Mouse (Mus musculus) MEL (cell line): ENCODE measurements around the gene Sdha. TPM values are rescaled to one million over a fixed set of nuclear protein-coding genes. Genes with fewer than 3 reads are reported as not detected.

Experiments
- DNase-seq: peaks from one replicate; pipeline ENCODE4 v3.0.0; 2011; ENCODE audit warnings: low read depth, low spot score
- H3K27ac ChIP-seq: 2 replicates; pipeline ENCODE4 v1.5.1; 2012; ENCODE audit warnings: low read depth, mild to moderate bottlenecking, control low read depth, low read length, moderate library complexity; ENCODE audit not compliant: control insufficient read depth
- H3K27me3 ChIP-seq, 2 experiments: fragments of 150-350 bp in 1 of 2; sonication (generic) in 1 of 2; 2 replicates each; pipeline ENCODE4 v1.6.1; 2012; ENCODE audit warnings: low read length in 2 of 2, mild to moderate bottlenecking in 2 of 2, improper control_type of control experiment in 1 of 2, moderate library complexity in 1 of 2; ENCODE audit not compliant: insufficient read depth in 2 of 2, control insufficient read depth in 1 of 2
- H3K36me3 ChIP-seq, 2 experiments: 2 replicates each; pipeline ENCODE4 v1.6.1; 2012 to 2014; ENCODE audit warnings: low read length in 2 of 2, improper control_type of control experiment in 1 of 2, inconsistent platforms in 1 of 2, mild to moderate bottlenecking in 1 of 2; ENCODE audit not compliant: insufficient read depth in 2 of 2, control insufficient read depth in 1 of 2
- H3K4me1 ChIP-seq, 2 experiments: fragments of 150-350 bp in 1 of 2; sonication (generic) in 1 of 2; 2 replicates each; pipeline ENCODE4 v1.6.1; 2012; ENCODE audit warnings: low read length in 2 of 2, improper control_type of control experiment in 1 of 2, mild to moderate bottlenecking in 1 of 2; ENCODE audit not compliant: insufficient read depth in 2 of 2, control insufficient read depth in 1 of 2
- H3K4me3 ChIP-seq, 2 experiments: fragments of 150-350 bp in 1 of 2; sonication (generic) in 1 of 2; 2 replicates each; pipeline ENCODE4 v1.5.1; 2012; ENCODE audit warnings: low read depth in 2 of 2, low read length in 2 of 2, mild to moderate bottlenecking in 2 of 2, moderate library complexity in 2 of 2, control low read depth in 1 of 2, improper control_type of control experiment in 1 of 2; ENCODE audit not compliant: control insufficient read depth in 1 of 2, insufficient read depth in 1 of 2
- H3K79me2 ChIP-seq: 2 replicates; pipeline ENCODE4 v1.6.1; 2012; ENCODE audit warnings: mild to moderate bottlenecking, low read length, moderate library complexity; ENCODE audit not compliant: control insufficient read depth, poor library complexity, insufficient read depth
- H3K9ac ChIP-seq: 2 replicates; pipeline ENCODE4 v1.6.1; 2012; ENCODE audit warnings: low read depth, mild to moderate bottlenecking, control low read depth, low read length, moderate library complexity; ENCODE audit not compliant: control insufficient read depth, poor library complexity, severe bottlenecking
- H3K9me3 ChIP-seq: fragments of 150-350 bp; sonication (generic); replicated peaks from 2 replicates; pipeline ENCODE4 v1.6.1; 2012; ENCODE audit warnings: mild to moderate bottlenecking, low read length, improper control_type of control experiment, moderate library complexity; ENCODE audit not compliant: insufficient read depth
- BHLHE40 ChIP-seq: IDR thresholded peaks from 2 replicates; pipeline ENCODE4 v1.6.1; 2012; ENCODE audit warnings: low read depth, mild to moderate bottlenecking, inconsistent platforms, low read length, improper control_type of control experiment, borderline replicate concordance
- CHD1 ChIP-seq: IDR thresholded peaks from 2 replicates; pipeline ENCODE4 v1.6.1; 2012; ENCODE audit warnings: low read depth, mild to moderate bottlenecking, inconsistent platforms, low read length, improper control_type of control experiment
- CTCF ChIP-seq, 3 experiments: IDR thresholded peaks in 2 of 3; conservative IDR thresholded peaks in 1 of 3; 2 replicates each; pipeline ENCODE4 v1.5.1; 2011 to 2012; ENCODE audit warnings: low read length in 3 of 3, low read depth in 2 of 3, mild to moderate bottlenecking in 2 of 3, improper control_type of control experiment in 1 of 3, inconsistent platforms in 1 of 3, mixed read lengths in 1 of 3, moderate library complexity in 1 of 3; ENCODE audit not compliant: control insufficient read depth in 1 of 3, insufficient read depth in 1 of 3, poor library complexity in 1 of 3, severe bottlenecking in 1 of 3
- EP300 ChIP-seq, 2 experiments: IDR thresholded peaks; 2 replicates each; pipeline ENCODE4 v1.6.1; 2011; ENCODE audit warnings: improper control_type of control experiment in 2 of 2, low read length in 2 of 2, low read depth in 1 of 2, mild to moderate bottlenecking in 1 of 2
- HCFC1 ChIP-seq: IDR thresholded peaks from 2 replicates; pipeline ENCODE4 v1.6.1; 2012; ENCODE audit warnings: low read depth, mild to moderate bottlenecking, inconsistent platforms, low read length, improper control_type of control experiment, moderate library complexity
- JUND ChIP-seq: IDR thresholded peaks from 2 replicates; pipeline ENCODE4 v1.6.1; 2011; ENCODE audit warnings: low read depth, mild to moderate bottlenecking, improper control_type of control experiment, low read length
- POLR2AphosphoS5 ChIP-seq: IDR thresholded peaks from 2 replicates; pipeline ENCODE4 v1.6.1; 2012; ENCODE audit warnings: low read depth, borderline replicate concordance, mild to moderate bottlenecking, inconsistent platforms, low read length, moderate library complexity, mixed read lengths
- RAD21 ChIP-seq: IDR thresholded peaks from 2 replicates; pipeline ENCODE4 v1.6.1; 2011; ENCODE audit warnings: mild to moderate bottlenecking, low read depth, low read length, improper control_type of control experiment
- SIN3A ChIP-seq: IDR thresholded peaks from 2 replicates; pipeline ENCODE4 v1.6.1; 2012; ENCODE audit warnings: low read length, improper control_type of control experiment, inconsistent platforms
- SMC3 ChIP-seq: IDR thresholded peaks from 2 replicates; pipeline ENCODE4 v1.6.1; 2011; ENCODE audit warnings: low read depth, low read length, improper control_type of control experiment
- ZC3H11A ChIP-seq: IDR thresholded peaks from 2 replicates; pipeline ENCODE4 v1.6.1; 2012; ENCODE audit warnings: low read depth, mild to moderate bottlenecking, inconsistent platforms, low read length, improper control_type of control experiment
- ZNF384 ChIP-seq: IDR thresholded peaks from 2 replicates; pipeline ENCODE4 v1.6.1; 2012; ENCODE audit warnings: low read depth, mild to moderate bottlenecking, inconsistent platforms, low read length, improper control_type of control experiment
- polyA plus RNA-seq, 2 experiments: library from polyadenylated mRNA; stranded (reverse) in 1 of 2; unstranded in 1 of 2; fragments of >175 nt in 1 of 2; fragments of >200 nt in 1 of 2; gene quantifications; 2 replicates each; pipeline versions ENCODE4 v1.2.1 to v1.2.4; 2012; ENCODE audit warnings: low replicate concordance in 2 of 2, low read depth in 1 of 2; ENCODE audit not compliant: insufficient read length in 2 of 2, insufficient read depth in 1 of 2, missing spikeins in 1 of 2
- total RNA-seq: library from RNA; depleted of rRNA; stranded (reverse); fragments of 300-350 nt; gene quantifications from 2 replicates; pipeline ENCODE4 v1.2.3, GENCODE M21; 2012

Gene Sdha
- total and polyA plus RNA-seq, 3 experiments: 68.6 to 214 (median 145) TPM

DNA sequence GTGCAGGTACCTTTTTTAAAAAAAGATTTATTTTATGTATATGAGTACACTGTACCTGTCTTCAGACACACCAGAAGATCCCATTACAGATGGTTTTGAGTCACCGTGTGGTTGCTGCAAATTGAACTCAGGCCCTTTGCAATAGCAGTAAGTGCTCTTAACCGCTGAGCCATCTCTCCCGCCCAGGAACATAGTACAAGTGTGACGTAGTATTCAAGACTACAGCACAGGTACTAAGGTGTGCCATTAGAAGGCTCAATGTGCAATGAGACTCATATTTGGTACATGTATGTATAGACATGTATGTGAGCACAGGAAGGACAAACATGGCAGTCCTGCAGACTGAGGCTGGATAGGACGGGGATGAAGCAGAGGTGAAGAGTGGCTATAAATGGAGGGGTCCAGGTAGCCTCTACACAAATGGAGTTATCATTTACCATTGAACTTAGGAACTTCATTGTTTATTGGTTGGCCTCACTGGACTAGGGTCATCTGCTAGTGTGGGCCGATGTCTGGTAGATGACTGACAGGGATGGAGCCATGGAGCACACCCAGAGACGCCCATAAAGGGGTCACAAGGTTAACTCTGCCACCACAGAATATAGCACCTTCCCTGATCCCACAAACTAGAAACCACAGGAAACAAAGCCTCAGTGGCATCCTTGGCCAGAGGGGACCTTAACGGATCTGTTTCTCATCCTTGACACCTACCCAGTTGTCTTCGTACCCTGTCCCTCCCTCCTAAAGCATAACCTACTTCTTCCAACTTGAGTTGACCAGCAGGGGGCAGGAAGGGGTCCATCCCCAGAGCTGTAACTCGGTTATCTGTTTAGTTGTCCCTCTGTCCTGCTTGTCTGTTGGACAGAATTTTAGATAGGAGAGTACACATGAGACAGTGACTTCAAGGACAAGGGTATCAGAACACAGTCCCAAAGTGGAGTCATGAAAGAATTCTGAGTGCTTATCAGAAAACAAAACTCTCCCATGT is 47.7 kb downstream of the Sdha start:
- H3K4me3 ChIP-seq: no peak overlapping the region
- H3K9ac ChIP-seq: no peak overlapping the region
- H3K36me3 ChIP-seq: peaks cover 0 to 7% of the 10 kb centered on the region in 2 experiments; a peak in 2 of 4 replicates
- H3K27me3 ChIP-seq: no peaks in the 10 kb centered on the region
- TF ChIP-seq SMC3: peak; percentile 40
- peak; percentile 41 to 48 (median 48); a peak in 5 of 6 replicates for TF ChIP-seq CTCF (IDR thresholded peaks at IDR 0.05 in 2 of 3, conservative IDR thresholded peaks at IDR 0.05 in 1 of 3; ENCODE audit: control insufficient read depth in 1 of 3, insufficient read depth in 1 of 3, low read depth in 2 of 3, low read length in 3 of 3, poor library complexity in 1 of 3, severe bottlenecking in 1 of 3)
- TF ChIP-seq EP300 (IDR thresholded peaks at IDR 0.05; ENCODE audit: low read depth in 1 of 2, low read length in 2 of 2): no peak
- TF ChIP-seq, all 39 proteins: peak for 2
- peak; percentile 36 for DNase-seq
- Histone ChIP-seq H3K27ac (no peak overlapping the region), H3K9me3 (no peaks in the 10 kb centered on the region), H3K79me2 (no peaks in the 10 kb centered on the region), H3K4me1 (no peaks in the 10 kb centered on the region)

DNA sequence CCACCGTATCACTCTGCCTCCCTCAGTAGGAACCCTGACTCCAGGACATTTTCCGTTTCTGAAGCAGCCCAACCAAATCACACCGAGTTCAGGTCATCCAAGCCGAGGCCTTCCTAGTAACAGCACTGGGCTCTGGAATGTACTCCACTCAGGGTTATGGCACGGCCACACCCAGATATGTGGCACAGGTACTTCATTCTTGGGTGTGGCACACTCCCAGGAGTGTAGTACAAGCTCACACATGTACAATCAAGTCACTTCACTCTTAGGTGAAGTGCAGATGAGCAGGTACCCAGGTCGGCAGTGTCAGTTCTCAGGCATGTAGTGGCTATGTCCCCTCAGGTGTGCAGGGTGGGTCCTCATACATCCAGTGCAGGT is 48.5 kb downstream of the Sdha start:
- peak; percentile 13; the same call in 1 of the 2 replicates for TF ChIP-seq POLR2AphosphoS5
- no peak for TF ChIP-seq HCFC1
- H3K9ac ChIP-seq: no peak overlapping the region
- no peaks in the 10 kb centered on the region for H3K4me1 ChIP-seq
- no peak overlapping the region for H3K4me3 ChIP-seq
- no peaks in the 10 kb centered on the region for H3K79me2 ChIP-seq
- no peaks in the 10 kb centered on the region for H3K27me3 ChIP-seq
- no peak overlapping the region for H3K27ac ChIP-seq
- H3K36me3 ChIP-seq: peaks cover 0 to 7% of the 10 kb centered on the region in 2 experiments; a peak in 2 of 4 replicates
- H3K9me3 ChIP-seq: no peaks in the 10 kb centered on the region
- DNase-seq: no peak

DNA sequence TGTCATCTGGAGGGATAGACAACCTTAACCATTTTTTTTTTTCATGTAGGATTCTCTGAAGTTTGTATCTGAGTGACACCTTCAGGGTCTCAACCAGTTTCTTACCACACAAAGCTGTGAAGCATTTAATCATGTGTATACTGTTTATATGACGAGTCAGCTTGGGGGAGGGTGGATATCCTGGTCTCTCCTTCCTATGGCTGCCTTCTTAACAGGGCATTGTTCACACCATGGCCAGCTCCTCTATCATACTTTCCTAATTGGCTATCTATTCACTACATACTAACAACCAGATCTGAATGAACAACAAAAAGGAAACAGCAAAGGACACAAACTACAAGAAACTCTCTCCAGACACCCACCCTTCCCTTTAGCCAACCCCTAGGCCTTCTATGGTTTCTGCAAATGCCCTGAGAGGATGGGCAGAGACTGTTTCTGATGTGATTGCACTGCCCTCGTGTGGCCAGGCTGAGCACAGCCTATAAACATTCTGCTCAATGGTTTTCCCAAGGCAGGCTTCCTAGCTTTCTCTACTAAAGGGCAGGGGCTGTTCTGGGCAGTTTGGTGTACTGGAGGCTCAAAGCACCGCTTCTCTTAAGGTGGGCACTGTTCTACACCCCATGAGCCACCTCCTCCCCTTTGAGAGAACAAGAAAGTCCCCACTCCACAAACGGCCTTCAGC is 49.0 kb downstream of the Sdha start:
- H3K36me3 ChIP-seq: peaks cover 0 to 5% of the 10 kb centered on the region in 2 experiments; a peak in 2 of 4 replicates

More for the DNA sequence above, 49.0 kb downstream of the Sdha start:
- H3K27ac ChIP-seq: no peak overlapping the region
- no peaks in the 10 kb centered on the region for H3K27me3 ChIP-seq
- no peaks in the 10 kb centered on the region for H3K4me1 ChIP-seq
- no peak overlapping the region for H3K4me3 ChIP-seq
- H3K9me3 ChIP-seq: no peaks in the 10 kb centered on the region
- DNase-seq: peak; percentile 68
- H3K9ac ChIP-seq: no peak overlapping the region
- TF ChIP-seq JUND (no peak), RAD21 (peak; percentile 94), CHD1 (no peak), BHLHE40 (0 out of 2 replicates have a peak, but pooled peaks have one; percentile 19), SMC3 (peak; percentile 93), SIN3A (0 out of 2 replicates have a peak, but pooled peaks have one; percentile 37), CTCF (IDR thresholded peaks at IDR 0.05 in 2 of 3, conservative IDR thresholded peaks at IDR 0.05 in 1 of 3; ENCODE audit: control insufficient read depth in 1 of 3, insufficient read depth in 1 of 3, low read depth in 2 of 3, low read length in 3 of 3, poor library complexity in 1 of 3, severe bottlenecking in 1 of 3) (peak; percentile 76 to 98 (median 91)), ZC3H11A (peak; percentile 90), ZNF384 (0 out of 2 replicates have a peak, but pooled peaks have one; percentile 12)
- H3K79me2 ChIP-seq: no peaks in the 10 kb centered on the region
